Mouse (Mus musculus): ENCODE data around the gene Dnmt3b.

DNA sequence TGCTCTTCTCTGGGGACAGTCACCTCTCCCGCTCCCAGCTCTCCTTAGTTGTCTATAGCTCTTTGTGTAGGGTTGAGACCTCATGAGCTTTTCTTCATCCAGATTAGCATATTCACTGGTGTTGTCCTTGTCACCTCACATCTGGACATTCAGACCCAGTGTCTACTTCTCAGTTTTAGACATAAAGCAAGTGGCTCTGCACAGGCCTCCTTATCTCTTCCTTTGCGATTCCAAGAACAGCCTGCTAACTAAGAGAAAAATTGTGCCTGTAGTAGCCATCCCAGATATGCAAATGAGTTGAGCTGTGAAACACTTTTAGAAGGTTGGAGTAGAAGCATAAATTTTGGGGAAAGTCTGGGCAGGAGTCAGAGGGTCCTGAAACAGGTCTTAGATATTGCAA lies 75.2 kb downstream of the Dnmt3b start:
- TF ChIP-seq CTCF (IDR thresholded peaks at IDR 0.05; ENCODE audit: control insufficient read depth, insufficient read depth, insufficient read length), result no peak
- TF ChIP-seq CEBPB (IDR thresholded peaks at IDR 0.05; ENCODE audit: low read depth), result no peak
- TF ChIP-seq MYOG (IDR thresholded peaks at IDR 0.05; ENCODE audit: control insufficient read depth, extremely low read depth, insufficient read length), result no peak
- TF ChIP-seq MAX (IDR thresholded peaks at IDR 0.05), result no peak
- TF ChIP-seq FOSL1 (IDR thresholded peaks at IDR 0.05; ENCODE audit: insufficient read depth, low read length, poor library complexity, severe bottlenecking), result no peak

Measured in C2C12 (cell line).